Mouse (Mus musculus): ENCODE results near the gene Ppm1h. TPM values are rescaled to one million over a fixed set of nuclear protein-coding genes. Genes with fewer than 3 reads are reported as not detected.

The Ppm1h gene
- total RNA-seq, 2 experiments from 2014 or later, result 68.7 to 70.3 TPM

DNA sequence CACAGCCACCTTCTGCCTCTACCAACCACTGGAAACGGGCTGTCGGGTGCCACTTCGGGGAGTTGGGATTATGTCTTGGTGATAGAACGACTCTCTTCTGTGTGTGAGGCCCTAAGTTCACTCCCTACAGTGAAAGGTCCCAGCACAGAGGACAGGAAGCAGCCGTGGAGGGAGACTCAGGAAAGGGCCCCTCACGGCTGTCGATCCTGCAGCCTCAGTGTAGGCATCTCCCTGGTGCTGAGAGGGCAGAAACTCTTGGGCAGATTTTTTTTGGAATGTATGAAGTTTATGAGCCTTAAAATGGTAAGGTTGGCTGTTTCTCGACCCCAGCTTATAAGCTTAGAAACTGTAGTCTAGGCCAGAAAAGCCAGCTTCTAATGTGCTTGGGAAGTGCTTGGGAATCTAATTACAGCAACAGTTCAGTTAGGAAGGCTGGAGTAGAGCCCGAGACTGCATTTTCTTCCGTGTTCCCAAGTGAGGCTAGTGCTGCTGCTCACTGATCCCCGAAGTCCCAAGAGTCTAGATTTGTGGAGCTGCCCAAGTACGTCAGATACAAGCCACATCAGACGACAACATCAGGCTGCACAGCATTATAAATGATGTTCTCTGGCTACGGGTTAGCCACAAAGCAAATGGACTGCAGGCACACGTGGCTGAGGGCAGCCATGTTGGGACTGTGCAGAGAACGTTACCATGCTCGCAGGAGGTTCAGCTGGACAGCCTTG is 177.6 kb downstream of the Ppm1h start:
- DNase-seq (ENCODE audit: low spot score in 2 of 2), result no peak

DNA sequence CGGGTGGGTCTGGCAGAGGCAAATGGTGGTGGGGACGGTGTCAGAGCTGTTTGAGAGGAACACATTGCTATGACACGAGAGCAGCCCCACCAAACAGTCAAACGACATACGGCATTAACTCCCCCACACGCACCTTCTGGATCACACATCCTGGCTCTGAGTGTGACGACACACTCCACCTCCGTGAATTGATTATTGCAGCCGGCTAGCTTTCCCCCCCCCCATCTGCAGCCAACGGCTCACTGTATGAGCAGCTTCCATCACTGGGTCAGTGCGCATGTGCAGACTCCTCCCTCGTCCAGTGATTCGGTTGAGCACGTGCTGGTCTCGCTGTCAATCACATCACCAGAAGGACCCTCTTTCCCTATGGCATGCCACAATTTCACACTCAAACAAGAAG is 178.6 kb downstream of the Ppm1h start:
- DNase-seq (ENCODE audit: low spot score in 2 of 2), result peak; percentile 65 to 82

DNA sequence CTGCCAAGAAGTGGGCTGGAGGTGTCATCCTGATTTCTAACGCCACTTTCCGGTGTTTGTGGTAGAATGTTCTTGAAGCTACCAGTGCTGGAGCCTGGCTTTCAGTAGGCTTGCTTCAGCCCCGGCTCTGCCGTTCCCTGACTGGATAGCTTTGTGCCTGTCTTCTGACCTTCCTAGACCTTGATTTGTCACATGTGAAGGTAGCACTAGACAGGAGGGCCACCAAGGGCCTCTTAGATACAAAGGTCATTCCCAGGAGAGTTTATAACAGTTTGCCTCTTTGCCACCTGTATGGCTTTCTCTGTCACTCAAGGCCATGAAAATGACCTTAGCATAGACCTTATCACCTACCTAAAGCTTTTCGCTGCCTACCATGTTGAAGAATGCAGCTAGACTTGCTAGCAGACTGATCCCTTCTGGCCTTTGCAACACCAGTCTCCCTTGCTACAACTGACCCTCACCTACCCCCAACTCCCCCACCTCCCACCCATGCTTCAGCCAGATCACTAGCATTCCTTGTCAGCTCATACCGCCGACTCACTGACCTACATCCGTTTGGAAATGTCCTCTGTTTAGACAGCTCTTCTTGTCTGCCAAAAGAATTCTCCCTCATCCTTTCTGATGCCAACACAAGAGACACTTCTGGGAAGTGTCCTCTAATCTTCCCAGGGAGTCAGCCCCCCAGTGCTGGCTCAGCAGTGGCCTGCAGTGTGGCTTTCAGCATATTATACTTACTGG is 180.5 kb downstream of the Ppm1h start:
- no peak for DNase-seq (ENCODE audit: low spot score in 2 of 2)

DNA sequence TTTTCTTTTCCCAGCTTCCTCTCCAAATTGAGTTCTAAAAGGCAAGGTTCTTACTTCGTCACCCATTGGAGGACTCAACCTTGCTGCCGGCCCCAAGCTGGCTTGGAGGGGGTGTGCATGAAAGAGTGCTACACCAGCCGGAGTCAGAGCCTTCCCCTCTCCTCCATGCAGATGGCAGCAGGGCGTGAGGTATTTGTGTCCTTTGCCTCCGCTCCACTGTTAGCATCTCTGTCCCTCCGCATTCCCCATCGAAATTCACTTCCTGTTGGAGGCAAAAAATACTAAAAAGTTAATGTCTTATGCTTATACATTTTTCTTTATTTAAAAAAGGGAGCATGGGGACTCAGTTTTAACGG is 181.1 kb downstream of the Ppm1h start:
- no peak for DNase-seq (ENCODE audit: low spot score in 2 of 2)

DNA sequence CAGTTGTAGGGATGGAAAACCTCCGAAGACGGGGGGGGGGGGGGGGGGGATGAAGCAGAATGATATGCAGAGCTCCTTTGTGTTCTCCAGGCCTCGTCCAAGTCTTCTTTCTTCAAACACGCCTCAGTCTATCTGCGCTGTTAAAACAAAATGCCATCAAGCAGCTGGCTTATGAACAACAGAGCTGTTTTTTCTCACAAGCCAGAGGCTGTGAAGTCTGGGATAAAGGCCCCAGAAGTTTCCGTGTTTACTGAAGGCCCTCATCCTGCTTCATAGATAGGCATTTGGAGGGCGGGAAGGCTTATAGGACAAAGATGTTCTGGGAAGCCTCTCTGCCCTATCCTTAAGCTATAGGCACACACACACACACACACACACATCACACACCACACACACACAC is 181.5 kb downstream of the Ppm1h start:
- DNase-seq (ENCODE audit: low spot score in 2 of 2), result no peak

DNA sequence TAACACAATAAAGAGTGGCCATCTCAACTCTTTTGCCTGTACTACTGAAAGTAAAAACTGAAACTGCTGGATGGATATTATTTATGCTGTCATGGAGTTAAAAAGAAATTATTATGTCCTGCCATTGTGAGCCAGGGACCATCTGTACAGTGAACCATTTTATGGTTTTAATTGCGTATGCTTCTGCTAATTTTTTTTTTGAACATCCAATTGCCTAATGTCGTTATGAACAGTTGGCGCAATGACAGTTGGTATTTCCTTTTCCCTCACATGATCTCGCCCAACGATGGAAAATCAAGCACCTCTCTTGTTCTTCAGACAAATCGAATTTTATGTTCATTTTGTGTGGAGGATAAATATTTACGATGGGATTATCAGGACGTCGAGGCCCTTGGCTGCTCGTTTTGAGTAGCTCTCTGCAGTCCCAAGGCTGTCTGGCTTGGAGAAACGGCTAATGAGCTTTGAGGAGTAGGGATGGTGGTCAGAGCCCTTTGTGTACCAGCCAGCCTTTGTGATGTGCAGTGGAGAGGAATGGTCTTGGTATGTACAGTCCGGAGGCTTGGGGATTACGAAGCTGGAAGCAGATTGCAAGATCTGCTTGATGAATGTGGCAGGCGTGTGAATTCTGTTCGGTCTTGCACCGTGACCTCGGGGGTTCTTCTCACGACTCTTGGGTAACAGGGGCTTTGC is 183.3 kb downstream of the Ppm1h start:
- DNase-seq (ENCODE audit: low spot score in 2 of 2), result peak in 1 of 2 experiments; percentile 54

GRCm38 (mm10) chr10:122862386-122863023 is 183.9 kb downstream of the Ppm1h start:
- no peak for DNase-seq (ENCODE audit: low spot score in 2 of 2)

GRCm38 (mm10) chr10:122869865-122870503 is 191.4 kb downstream of the Ppm1h start:
- DNase-seq (ENCODE audit: low spot score in 2 of 2), result no peak

DNA sequence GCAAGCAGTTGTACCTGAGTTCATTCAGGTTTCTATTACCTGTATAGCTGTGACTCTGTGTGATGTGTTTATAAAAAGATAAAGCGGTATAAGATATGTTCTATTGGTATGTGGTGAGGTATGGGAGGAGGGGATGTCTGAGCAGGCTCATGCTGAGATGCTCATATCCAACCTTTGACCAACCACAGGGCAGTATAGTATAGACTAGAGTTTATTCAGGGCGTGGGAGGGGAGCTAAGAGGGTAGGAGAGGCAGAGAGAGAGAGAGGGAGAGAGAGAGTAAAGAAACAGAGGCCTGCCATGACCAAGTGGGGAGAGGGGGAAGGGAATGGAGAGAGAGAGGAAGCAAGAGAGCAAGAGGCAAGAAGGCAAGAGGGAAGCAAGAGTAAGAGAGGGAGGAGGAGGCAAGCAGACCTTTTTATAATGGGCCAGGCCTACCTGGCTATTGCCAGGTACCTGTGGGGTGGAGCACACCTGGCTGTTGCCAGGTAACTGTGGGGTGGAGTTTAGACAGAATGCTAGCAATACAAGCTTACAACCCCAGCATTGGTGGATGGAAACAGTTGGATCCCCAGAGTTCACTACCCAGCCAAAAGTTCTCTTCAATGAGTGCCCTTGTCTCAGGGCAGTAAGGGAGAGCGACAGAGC is 192.4 kb downstream of the Ppm1h start:
- DNase-seq (ENCODE audit: low spot score in 2 of 2), result no peak

DNA sequence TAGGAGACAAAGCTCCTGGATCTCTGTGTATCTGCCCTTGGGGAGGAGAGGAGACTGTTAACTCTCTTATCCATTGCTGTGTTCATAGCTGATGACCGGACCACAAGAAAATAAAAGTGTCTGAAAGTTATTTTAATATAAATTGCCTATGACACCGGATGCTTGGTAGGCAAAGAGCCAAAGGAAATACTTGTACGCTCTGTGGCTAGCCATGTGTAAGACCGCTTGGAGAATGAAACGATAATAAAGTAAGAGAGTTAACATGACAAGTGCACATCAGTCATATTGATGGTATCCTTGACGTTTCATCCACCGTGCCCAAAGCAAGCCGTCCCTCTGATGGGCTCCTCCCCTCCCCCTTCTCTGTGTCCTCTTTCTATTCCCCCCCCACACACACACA is 194.2 kb downstream of the Ppm1h start:
- no peak for DNase-seq (ENCODE audit: low spot score in 2 of 2)

DNA sequence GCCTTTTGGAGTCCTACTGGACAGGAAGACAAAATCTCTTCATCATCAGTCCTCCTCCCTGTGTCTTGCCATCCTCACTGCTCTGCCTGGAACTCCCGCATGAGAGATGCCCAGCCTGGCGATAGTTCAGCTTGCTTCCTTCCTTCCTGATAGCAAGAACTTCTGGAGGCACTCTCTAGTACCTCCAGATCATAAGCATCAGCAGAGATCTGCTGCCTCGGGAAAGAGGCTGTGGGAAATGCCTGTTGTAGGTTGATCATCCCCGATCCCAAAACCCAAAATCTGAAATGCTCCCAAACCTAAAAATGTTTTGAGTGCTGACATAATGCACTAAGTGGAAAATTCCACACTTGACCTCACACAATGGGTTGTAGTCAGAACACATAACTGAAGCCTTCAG is 198.4 kb downstream of the Ppm1h start:
- DNase-seq (ENCODE audit: low spot score in 2 of 2), result no peak

DNA sequence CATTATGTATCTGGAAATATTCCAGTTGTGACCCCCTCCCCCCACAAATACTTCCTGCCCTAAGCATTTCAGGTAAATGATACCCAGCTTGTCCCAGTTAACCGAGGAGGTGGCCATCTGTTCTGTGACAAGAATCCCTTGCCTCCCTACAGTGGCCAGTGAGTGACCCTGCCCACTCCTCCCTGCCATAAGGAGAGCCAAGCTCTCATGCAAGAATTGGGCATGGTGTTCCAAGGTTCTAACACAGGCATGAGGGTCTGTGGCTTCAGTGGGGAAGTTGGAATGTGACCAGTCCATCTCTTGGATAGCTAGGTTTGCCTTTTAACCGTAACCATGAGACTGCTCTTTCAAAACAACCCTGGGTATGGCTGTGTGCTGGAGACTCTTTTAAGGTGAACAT is 198.9 kb downstream of the Ppm1h start:
- no peak for DNase-seq (ENCODE audit: low spot score in 2 of 2)

DNA sequence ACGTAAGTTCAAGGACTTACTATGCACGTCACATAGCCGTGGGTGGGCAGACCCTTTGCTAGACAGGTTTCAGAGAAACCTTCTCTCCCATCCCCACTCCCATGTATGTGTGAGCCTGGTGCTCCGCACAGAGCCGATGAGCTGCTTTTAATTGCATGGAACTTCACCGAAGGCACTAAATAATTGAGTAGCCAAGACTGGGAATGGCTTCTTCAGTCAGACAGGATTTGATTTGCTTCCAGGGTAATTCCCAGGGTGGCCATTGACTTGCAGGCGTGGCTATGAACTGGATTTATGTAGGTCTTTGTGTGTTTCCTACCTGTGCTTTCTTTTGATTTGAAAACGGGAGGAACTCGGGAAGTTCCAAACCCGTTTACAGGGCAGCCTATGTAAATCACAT is 202.9 kb downstream of the Ppm1h start:
- no peak for DNase-seq (ENCODE audit: low spot score in 2 of 2)

- DNase-seq (ENCODE audit: low spot score in 2 of 2), result no peak
Observed at GRCm38 (mm10) chr10:122882614-122883013, 204.1 kb downstream of the Ppm1h start.

- DNase-seq (ENCODE audit: low spot score in 2 of 2), result peak in 1 of 2 experiments; percentile 72
Observed at GRCm38 (mm10) chr10:122883823-122884743, 205.5 kb downstream of the Ppm1h start.

- no peak for DNase-seq (ENCODE audit: low spot score in 2 of 2)
Observed at GRCm38 (mm10) chr10:122885301-122885700, 206.7 kb downstream of the Ppm1h start.

- DNase-seq (ENCODE audit: low spot score in 2 of 2), result peak in 1 of 2 experiments; percentile 40
Observed at GRCm38 (mm10) chr10:122886055-122886915, 207.7 kb downstream of the Ppm1h start.

DNA sequence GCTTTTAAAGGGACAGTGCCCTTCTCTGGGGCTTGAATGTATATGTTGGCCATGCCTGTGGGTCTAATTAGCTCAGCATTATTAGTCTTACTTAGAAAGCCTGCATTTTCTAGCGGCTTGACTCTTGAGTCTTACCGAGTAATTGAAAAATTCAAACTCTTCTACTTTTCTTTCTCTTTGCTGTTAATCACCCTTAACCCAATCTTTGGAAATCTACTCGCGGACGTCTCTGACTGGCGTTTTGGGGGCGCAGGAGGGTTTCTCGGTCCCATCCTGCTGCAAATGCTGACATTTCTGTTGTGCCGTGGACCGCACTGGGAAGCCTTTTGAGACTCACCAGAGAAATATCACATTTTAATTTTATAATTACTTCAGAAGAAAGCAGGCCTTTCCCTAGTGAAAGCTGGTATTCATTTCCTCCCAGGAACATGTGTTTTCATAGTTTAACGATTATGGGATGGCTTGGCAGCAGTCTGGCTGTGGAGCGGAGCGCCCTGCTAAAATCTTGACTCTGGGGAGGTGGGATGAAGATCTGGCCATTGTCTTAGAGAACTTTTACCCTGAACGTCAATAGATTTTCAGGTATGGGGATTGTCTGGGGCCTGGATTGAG is 208.5 kb downstream of the Ppm1h start:
- DNase-seq (ENCODE audit: low spot score in 2 of 2), result no peak
